Comparison of ENCODE assay signal across 8 mouse cellular contexts in genomic region chr8:83669013-83669412, GRCm38 (mm10). TPM values are rescaled to one million over a fixed set of nuclear protein-coding genes. Genes with fewer than 3 reads are reported as not detected.
DNase-seq lines count a peak whose midpoint lies in the region; ATAC-seq and TF ChIP-seq lines count a peak whose summit lies in the region.

No protein-coding gene starts in this region.

- H3K4me1 ChIP-seq in heart, embryonic 13.5 days, result peaks cover 42% of the 10 kb centered on the region
- peaks cover 40% of the 10 kb centered on the region for H3K4me1 ChIP-seq in embryonic facial prominence, embryonic 12.5 days
- peaks cover 35% of the 10 kb centered on the region for H3K4me1 ChIP-seq in hindbrain, embryonic 15.5 days (replicated peaks)
- H3K4me1 ChIP-seq in liver, postnatal 0 days (ENCODE audit: insufficient read depth), result peaks cover 18% of the 10 kb centered on the region

- no peaks in the 10 kb centered on the region for H3K9me3 ChIP-seq in heart, embryonic 13.5 days
- no peaks in the 10 kb centered on the region for H3K9me3 ChIP-seq in embryonic facial prominence, embryonic 12.5 days
- H3K9me3 ChIP-seq in hindbrain, embryonic 15.5 days, result no peaks in the 10 kb centered on the region
- no peaks in the 10 kb centered on the region for H3K9me3 ChIP-seq in liver, postnatal 0 days (ENCODE audit: low read length)

- no peak overlapping the region for H3K27ac ChIP-seq in heart, embryonic 13.5 days (replicated peaks)
- no peak overlapping the region for H3K27ac ChIP-seq in embryonic facial prominence, embryonic 12.5 days
- no peak overlapping the region for H3K27ac ChIP-seq in hindbrain, embryonic 15.5 days (replicated peaks)
- H3K27ac ChIP-seq in liver, postnatal 0 days (ENCODE audit: low read depth), result no peak overlapping the region

- 69% methylated on average over 16 of the region's 16 CpGs for WGBS in heart, embryonic 13.5 days
- WGBS in embryonic facial prominence, embryonic 12.5 days, result 70% methylated on average over 16 of the region's 16 CpGs
- 78% methylated on average over 16 of the region's 16 CpGs for WGBS in hindbrain, embryonic 15.5 days
- WGBS in liver, postnatal 0 days (ENCODE audit: insufficient replicate concordance), result 66% methylated on average over 16 of the region's 16 CpGs

- no peak for TF ChIP-seq EP300 in liver, postnatal 0 days (IDR thresholded peaks at IDR 0.05; ENCODE audit: low read depth)

- TF ChIP-seq CTCF in liver, postnatal 0 days (IDR thresholded peaks at IDR 0.05; ENCODE audit: low read depth), result no peak

- no peak for DNase-seq in heart, adult 9 months (ENCODE audit: low spot score in 2 of 2)
- no peak for DNase-seq in liver, postnatal 0 days
- no peak for DNase-seq in ovary, adult 18-20 months (ENCODE audit: low spot score)
- no peak for DNase-seq in layer of hippocampus, postnatal 10 days (ENCODE audit: low spot score in 2 of 2)
- DNase-seq in MN1 (ENCODE audit: low spot score), result no peak

- no peak for ATAC-seq in heart, embryonic 13.5 days (ENCODE audit: extremely low read depth, insufficient number of reproducible peaks, low FRiP score, low TSS enrichment)
- no peak for ATAC-seq in embryonic facial prominence, embryonic 12.5 days (ENCODE audit: insufficient number of reproducible peaks, insufficient read depth, low FRiP score, low TSS enrichment)
- ATAC-seq in hindbrain, embryonic 15.5 days (ENCODE audit: low FRiP score, low read depth), result no peak
- ATAC-seq in liver, postnatal 0 days, result peak; percentile 51

- H3K9ac ChIP-seq in heart, embryonic 13.5 days, result no peak overlapping the region
- H3K9ac ChIP-seq in embryonic facial prominence, embryonic 12.5 days, result no peak overlapping the region
- H3K9ac ChIP-seq in hindbrain, embryonic 15.5 days, result no peak overlapping the region
- no peak overlapping the region for H3K9ac ChIP-seq in liver, postnatal 0 days (replicated peaks)

- H3K36me3 ChIP-seq in heart, embryonic 13.5 days, result peaks cover 57% of the 10 kb centered on the region
- H3K36me3 ChIP-seq in embryonic facial prominence, embryonic 12.5 days, result peaks cover 52% of the 10 kb centered on the region
- H3K36me3 ChIP-seq in hindbrain, embryonic 15.5 days, result peaks cover 35% of the 10 kb centered on the region
- peaks cover 47% of the 10 kb centered on the region for H3K36me3 ChIP-seq in liver, postnatal 0 days (replicated peaks; ENCODE audit: insufficient read depth, low read length)

- H3K27me3 ChIP-seq in heart, embryonic 13.5 days (replicated peaks), result peaks cover 21% of the 10 kb centered on the region
- H3K27me3 ChIP-seq in embryonic facial prominence, embryonic 12.5 days, result peaks cover 11% of the 10 kb centered on the region
- H3K27me3 ChIP-seq in hindbrain, embryonic 15.5 days, result no peaks in the 10 kb centered on the region
- 0 out of 2 replicates have a peak, but pooled peaks cover 2% of the 10 kb centered on the region for H3K27me3 ChIP-seq in liver, postnatal 0 days (ENCODE audit: insufficient read depth, low read length)

- no peak overlapping the region for H3K4me3 ChIP-seq in heart, embryonic 13.5 days
- peak overlapping the region; percentile 31; the same call in 1 of the 2 replicates for H3K4me3 ChIP-seq in embryonic facial prominence, embryonic 12.5 days
- no peak overlapping the region for H3K4me3 ChIP-seq in hindbrain, embryonic 15.5 days
- H3K4me3 ChIP-seq in liver, postnatal 0 days (ENCODE audit: low read depth, low read length), result peak overlapping the region; percentile 10; the same call in 1 of the 2 replicates

- peak overlapping the region; percentile 74 for H3K4me2 ChIP-seq in heart, embryonic 13.5 days
- H3K4me2 ChIP-seq in embryonic facial prominence, embryonic 12.5 days (replicated peaks), result no peak overlapping the region
- peak overlapping the region; percentile 66; the same call in 1 of the 2 replicates for H3K4me2 ChIP-seq in hindbrain, embryonic 15.5 days
- H3K4me2 ChIP-seq in liver, postnatal 0 days (ENCODE audit: low read depth, low read length), result peak overlapping the region; percentile 65

RNA-seq across cellular contexts. Expression of gene Ptger1, which starts 2.5 kb away (rescaled TPM):
- polyA plus RNA-seq in heart, embryonic 13.5 days (2015; fragmentation: Nextera tagmentation; extraction: Ambion mirVana), result 0.35 and 0.41 TPM in 2 replicates
- polyA plus RNA-seq in embryonic facial prominence, embryonic 12.5 days (2016; fragmentation: Nextera tagmentation; extraction: Ambion mirVana), result 0.87 and 1.1 TPM in 2 replicates
- 1.00 and 1.0 TPM in 2 replicates for polyA plus RNA-seq in hindbrain, embryonic 15.5 days (2015; fragmentation: Nextera tagmentation; extraction: Ambion mirVana)
- polyA plus RNA-seq in liver, postnatal 0 days (2015; fragmentation: Nextera tagmentation; extraction: Ambion mirVana), result 0.12 and 0.16 TPM in 2 replicates
- total RNA-seq in layer of hippocampus, postnatal 10 days (2021), result 1 to 10 TPM in 1 of 2 experiments, under 1 TPM in 1; 0.32 to 1.0 TPM

RNA-seq across cellular contexts. Expression of gene Gipc1, which starts 16.5 kb away (rescaled TPM):
- polyA plus RNA-seq in heart, embryonic 13.5 days (2015; fragmentation: Nextera tagmentation; extraction: Ambion mirVana), result 155 and 164 TPM in 2 replicates
- polyA plus RNA-seq in embryonic facial prominence, embryonic 12.5 days (2016; fragmentation: Nextera tagmentation; extraction: Ambion mirVana), result 207 and 212 TPM in 2 replicates
- polyA plus RNA-seq in hindbrain, embryonic 15.5 days (2015; fragmentation: Nextera tagmentation; extraction: Ambion mirVana), result 132 and 133 TPM in 2 replicates
- 44.4 and 46.1 TPM in 2 replicates for polyA plus RNA-seq in liver, postnatal 0 days (2015; fragmentation: Nextera tagmentation; extraction: Ambion mirVana)
- 10 to 100 TPM; 65.2 to 77.6 TPM for total RNA-seq in layer of hippocampus, postnatal 10 days (2021)

RNA-seq across cellular contexts. Expression of gene Pkn1, which starts 30.0 kb away (rescaled TPM):
- polyA plus RNA-seq in heart, embryonic 13.5 days (2015; fragmentation: Nextera tagmentation; extraction: Ambion mirVana), result 19.5 and 20.0 TPM in 2 replicates
- polyA plus RNA-seq in embryonic facial prominence, embryonic 12.5 days (2016; fragmentation: Nextera tagmentation; extraction: Ambion mirVana), result 35.1 and 36.1 TPM in 2 replicates
- 27.1 and 30.9 TPM in 2 replicates for polyA plus RNA-seq in hindbrain, embryonic 15.5 days (2015; fragmentation: Nextera tagmentation; extraction: Ambion mirVana)
- polyA plus RNA-seq in liver, postnatal 0 days (2015; fragmentation: Nextera tagmentation; extraction: Ambion mirVana), result 8.5 TPM in 2 replicates
- total RNA-seq in layer of hippocampus, postnatal 10 days (2021), result 10 to 100 TPM; 65.0 to 73.7 TPM

RNA-seq across cellular contexts. Expression of gene Ddx39, which starts 46.0 kb away (rescaled TPM):
- polyA plus RNA-seq in heart, embryonic 13.5 days (2015; fragmentation: Nextera tagmentation; extraction: Ambion mirVana), result 133 and 152 TPM in 2 replicates
- polyA plus RNA-seq in embryonic facial prominence, embryonic 12.5 days (2016; fragmentation: Nextera tagmentation; extraction: Ambion mirVana), result 147 and 152 TPM in 2 replicates
- 97.5 and 105 TPM in 2 replicates for polyA plus RNA-seq in hindbrain, embryonic 15.5 days (2015; fragmentation: Nextera tagmentation; extraction: Ambion mirVana)
- polyA plus RNA-seq in liver, postnatal 0 days (2015; fragmentation: Nextera tagmentation; extraction: Ambion mirVana), result 68.5 and 80.9 TPM in 2 replicates
- total RNA-seq in layer of hippocampus, postnatal 10 days (2021), result 10 to 100 TPM; 25.4 to 27.7 TPM

Comparison
In these comparisons a context has a peak if more than half of its experiments do, and no peak if none do; other contexts are left out.
1. H3K4me3 ChIP-seq: peak in embryonic facial prominence, embryonic 12.5 days (single experiment) and liver, postnatal 0 days (single experiment); none in heart, embryonic 13.5 days (single experiment) and hindbrain, embryonic 15.5 days (single experiment).